Mouse (Mus musculus): ENCODE results near the gene Rsph14.

Gene Rsph14

DNA sequence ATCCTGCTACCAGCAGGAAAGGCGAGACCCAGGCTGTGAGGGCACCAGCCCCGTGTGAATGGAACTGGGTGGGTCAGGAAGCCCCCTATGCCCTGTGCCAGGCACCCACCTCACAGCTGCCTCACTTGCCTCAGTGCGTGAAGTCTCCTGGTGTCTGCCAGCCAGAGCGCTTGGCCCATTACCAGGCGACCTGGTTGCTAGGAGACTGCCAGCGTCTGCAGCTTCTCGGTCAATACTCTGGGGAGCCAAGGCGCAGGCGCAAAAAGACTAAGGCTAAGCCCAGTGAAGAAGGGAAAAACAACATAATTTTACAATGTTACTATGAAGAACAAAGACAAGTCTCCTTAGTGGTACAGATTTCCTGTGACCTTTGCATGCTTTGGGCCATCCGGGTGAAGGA lies at the start of gene Rsph14:
Gene Rsph14 (minus strand): TSS at position 192 of the 400 bp plus-strand sequence.
- no peak for DNase-seq (ENCODE audit: low spot score)

- DNase-seq (ENCODE audit: low spot score): no peak
Measured at GRCm38 (mm10) chr10:75078174-75079128, 46.1 kb upstream of the Rsph14 start.

- no peak for DNase-seq (ENCODE audit: low spot score)
Measured at GRCm38 (mm10) chr10:75075665-75076064, 43.3 kb upstream of the Rsph14 start.

- DNase-seq (ENCODE audit: low spot score): no peak
Measured at GRCm38 (mm10) chr10:75070281-75070976, 38.0 kb upstream of the Rsph14 start.

DNA sequence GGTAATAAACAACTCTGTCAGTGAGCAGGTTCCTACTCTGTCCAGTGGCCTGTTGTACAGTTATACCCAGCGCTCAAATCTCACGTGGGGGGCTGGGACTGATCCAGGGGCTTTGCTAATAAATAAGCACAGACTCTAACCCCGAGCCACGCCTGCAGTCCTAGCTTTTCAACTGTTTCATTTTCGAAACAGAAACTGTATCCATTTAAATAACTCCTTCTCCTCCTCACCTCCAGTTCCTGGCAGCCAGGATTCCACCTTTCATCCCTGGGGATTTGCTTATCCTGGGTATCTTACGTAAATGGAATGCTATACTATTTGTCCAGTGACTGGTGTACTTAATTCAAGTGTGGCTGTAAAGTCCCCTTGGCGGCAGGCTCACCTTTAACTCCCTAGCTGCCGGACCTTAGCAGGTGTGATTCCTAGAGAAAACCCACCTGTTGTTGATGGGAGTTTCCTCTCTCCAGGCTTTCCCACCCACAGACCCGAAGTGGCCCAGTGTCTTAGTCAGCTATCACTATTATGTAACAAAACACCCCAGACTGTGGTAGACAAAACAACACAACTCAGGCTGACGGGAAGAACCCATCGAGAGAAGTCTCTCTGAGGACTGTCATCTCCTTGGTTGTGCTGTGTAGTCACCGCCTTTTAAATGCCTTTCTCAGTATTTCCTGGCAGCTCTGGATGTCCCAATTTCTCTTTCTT lies 36.4 kb upstream of the Rsph14 start:
- DNase-seq (ENCODE audit: low spot score): no peak

- no peak for DNase-seq (ENCODE audit: low spot score)
Measured at GRCm38 (mm10) chr10:75068086-75068485, 35.7 kb upstream of the Rsph14 start.

- no peak for DNase-seq (ENCODE audit: low spot score)
Measured at GRCm38 (mm10) chr10:75067446-75067845, 35.1 kb upstream of the Rsph14 start.

DNA sequence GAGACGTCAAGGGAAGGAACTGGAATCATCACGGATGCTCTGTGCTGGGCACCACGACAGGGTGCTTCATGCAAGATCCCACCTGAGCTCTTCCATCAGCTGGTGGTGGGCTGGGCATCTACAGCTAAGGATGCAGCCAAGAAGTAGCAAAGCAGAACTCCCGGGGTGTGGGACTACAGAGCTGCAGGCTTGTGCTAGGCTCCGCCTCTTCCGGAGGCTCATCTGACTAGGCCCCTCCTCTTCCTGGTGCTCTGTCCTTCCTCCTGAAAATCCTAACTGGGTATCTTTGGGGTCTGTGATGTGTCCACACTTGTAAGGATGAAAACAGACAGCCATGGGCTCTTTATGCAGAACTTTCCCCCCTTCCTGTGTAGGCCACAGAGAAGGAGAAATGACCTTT lies 33.3 kb upstream of the Rsph14 start:
- DNase-seq (ENCODE audit: low spot score): no peak

DNA sequence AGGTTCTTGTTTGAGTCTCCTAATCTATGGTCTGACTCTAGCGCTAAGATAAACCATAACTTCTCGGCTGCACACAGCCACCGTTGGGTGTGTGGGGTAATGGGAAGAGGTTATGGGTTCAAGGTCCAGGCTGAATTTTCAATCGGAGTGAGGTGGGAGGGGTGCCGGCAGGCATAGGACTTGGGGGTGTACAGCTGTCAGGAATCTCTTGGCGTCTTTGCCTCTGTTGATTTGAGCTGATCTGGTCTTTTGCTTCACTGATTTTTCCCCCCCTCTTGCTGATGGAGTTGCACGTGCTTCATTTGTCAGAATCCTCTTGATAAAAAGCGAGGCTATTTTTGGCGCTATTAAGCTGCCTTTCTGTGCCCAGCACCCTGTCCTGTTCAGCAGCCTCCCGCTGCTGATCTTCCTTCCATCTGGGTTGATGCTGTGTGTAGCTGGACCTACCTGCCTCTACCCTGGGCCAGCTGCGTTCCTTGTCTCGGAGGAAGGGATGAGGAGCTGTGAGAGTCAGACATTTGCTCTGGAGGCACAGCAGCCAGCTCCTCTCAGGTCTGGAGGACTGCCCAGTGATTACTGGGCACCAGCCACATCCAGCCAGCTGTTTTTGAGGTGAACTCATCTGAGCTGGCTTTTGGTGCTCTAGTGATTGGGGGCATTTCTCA lies 31.0 kb upstream of the Rsph14 start:
- DNase-seq (ENCODE audit: low spot score): no peak

- no peak for DNase-seq (ENCODE audit: low spot score)
Measured at GRCm38 (mm10) chr10:75062621-75063020, 30.2 kb upstream of the Rsph14 start.

DNA sequence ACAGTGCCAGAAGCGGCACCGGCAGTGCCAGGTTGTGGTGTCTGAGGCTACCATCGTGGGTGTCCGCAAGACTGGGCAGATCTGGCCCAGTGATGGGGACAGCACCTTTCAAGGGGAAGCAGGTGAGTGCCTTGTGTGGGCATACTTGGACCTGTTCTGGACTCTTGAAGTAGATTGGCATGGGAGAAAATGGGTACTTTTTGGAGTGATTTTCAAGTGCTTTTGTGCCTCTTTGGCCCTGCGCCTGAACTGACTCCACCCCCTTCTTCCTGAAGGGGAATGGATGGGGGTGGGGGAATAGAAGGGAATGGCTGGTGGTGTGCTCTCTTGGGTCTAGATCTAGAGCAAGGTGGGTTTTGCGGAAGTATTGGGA lies 29.8 kb upstream of the Rsph14 start:
- DNase-seq (ENCODE audit: low spot score): no peak

DNA sequence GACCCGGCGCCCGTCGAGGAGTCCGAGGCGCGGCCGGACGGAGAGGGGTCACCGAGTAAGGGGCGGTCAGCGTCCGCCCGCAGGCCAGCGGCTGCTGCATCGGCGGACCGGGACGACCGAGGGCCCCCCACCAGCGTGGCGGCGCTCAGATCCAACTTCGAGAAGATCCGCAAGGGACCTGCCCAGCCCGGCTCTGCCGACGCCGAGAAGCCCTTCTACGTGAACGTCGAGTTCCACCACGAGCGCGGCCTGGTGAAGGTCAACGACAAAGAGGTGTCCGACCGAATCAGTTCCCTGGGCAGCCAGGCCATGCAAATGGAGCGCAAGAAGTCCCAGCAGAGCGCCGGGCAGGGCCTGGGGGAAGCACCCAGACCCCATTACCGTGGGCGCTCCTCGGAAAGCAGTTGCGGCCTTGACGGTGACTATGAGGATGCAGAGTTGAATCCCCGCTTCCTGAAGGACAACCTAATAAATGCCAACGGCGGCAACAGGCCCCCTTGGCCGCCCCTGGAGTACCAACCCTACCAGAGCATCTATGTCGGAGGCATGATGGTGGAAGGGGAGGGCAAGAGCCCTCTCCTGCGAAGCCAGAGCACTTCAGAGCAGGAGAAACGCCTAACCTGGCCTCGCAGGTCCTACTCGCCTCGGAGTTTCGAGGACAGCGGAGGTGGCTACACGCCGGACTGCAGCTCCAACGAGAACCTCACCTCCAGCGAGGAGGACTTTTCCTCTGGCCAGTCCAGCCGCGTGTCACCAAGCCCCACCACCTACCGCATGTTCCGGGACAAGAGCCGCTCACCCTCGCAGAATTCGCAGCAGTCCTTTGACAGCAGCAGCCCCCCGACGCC lies 29.2 kb upstream of the Rsph14 start:
- DNase-seq (ENCODE audit: low spot score): no peak

DNA sequence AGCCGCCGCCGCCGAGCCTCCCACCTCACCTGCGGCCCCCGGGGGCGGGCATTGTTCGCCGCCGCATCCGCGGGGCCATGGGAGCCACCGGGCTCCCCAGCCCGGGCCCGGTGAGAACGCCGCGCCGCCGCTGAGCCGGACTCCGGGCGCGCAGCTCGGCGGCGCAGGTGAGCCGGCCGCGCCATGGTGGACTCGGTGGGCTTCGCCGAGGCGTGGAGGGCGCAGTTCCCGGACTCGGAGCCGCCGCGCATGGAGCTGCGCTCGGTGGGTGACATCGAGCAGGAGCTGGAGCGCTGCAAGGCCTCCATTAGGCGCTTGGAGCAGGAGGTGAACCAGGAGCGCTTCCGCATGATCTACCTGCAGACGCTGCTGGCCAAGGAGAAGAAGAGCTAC lies 28.5 kb upstream of the Rsph14 start:
- DNase-seq (ENCODE audit: low spot score): no peak

- no peak for DNase-seq (ENCODE audit: low spot score)
Measured at GRCm38 (mm10) chr10:75060217-75060842, 27.9 kb upstream of the Rsph14 start, which contains the start of gene Bcr. Gene Bcr, plus strand, starts transcription at chr10:75060592.

GRCm38 (mm10) chr10:75059396-75059795 lies 27.0 kb upstream of the Rsph14 start:
- DNase-seq (ENCODE audit: low spot score): peak; percentile 46

- DNase-seq (ENCODE audit: low spot score): no peak
Measured at GRCm38 (mm10) chr10:75058761-75059395, 26.5 kb upstream of the Rsph14 start.

DNA sequence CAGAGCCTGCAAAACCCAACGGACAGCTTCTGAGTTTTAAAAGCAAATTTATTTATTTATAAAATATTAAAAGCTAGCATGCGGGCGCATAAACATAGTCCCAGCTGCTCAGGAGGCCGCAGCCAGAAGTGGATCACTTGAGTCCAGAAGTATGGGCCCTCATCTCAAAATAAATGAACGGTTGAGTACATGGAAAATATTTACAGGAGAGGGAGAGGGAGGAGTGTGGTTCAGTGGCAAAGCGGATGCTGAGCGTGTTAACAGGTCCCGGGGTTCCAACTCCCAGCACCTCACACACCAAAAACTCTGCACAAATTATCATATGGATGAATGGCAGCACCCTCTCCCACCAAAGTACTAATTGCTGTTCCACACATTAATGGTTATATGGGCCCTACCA lies 25.9 kb upstream of the Rsph14 start:
- DNase-seq (ENCODE audit: low spot score): no peak

DNA sequence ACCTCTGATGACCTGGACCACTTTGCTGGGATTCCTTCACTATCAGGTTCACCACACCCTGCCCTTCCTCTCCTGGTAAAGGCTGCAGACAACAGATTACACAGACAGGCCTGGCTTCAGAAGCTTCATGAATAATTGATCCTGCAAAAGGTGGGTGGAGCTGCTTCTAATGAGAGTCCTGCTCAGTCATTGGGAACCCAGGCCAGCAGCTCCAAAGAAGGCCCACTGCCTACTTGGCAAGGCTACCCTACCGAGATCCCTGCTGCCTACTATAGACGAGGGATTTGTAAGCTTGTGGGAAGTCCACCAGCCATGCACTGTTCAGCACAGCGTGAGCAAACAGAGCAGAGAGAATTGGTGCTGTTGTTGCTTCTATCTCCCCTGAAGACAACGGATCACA lies 23.9 kb upstream of the Rsph14 start:
- no peak for DNase-seq (ENCODE audit: low spot score)

GRCm38 (mm10) chr10:75055672-75056071 lies 23.3 kb upstream of the Rsph14 start:
- no peak for DNase-seq (ENCODE audit: low spot score)

- no peak for DNase-seq (ENCODE audit: low spot score)
Measured at GRCm38 (mm10) chr10:75054125-75054524, 21.7 kb upstream of the Rsph14 start.

All from c-Kit-positive CD71-positive TER-119-positive erythroid progenitor cells, embryonic 14.5 days (primary cell).